Mouse (Mus musculus) testis, adult 2 months (tissue): ENCODE results near the gene Car1.

Source experiments
- CTCF ChIP-seq: fragments of 200-500 bp; IDR thresholded peaks from 2 replicates; pipeline ENCODE4 v1.5.1; 2012; ENCODE audit warnings: low read depth, mild to moderate bottlenecking, inconsistent platforms, low read length, moderate library complexity; ENCODE audit not compliant: control insufficient read depth, insufficient read depth, insufficient replicate concordance
- POLR2A ChIP-seq: fragments of 200-500 bp; IDR thresholded peaks from 2 replicates; pipeline ENCODE4 v1.6.1; 2012; ENCODE audit warnings: low read depth, mild to moderate bottlenecking, inconsistent platforms, low read length, moderate library complexity; ENCODE audit not compliant: control insufficient read depth

DNA sequence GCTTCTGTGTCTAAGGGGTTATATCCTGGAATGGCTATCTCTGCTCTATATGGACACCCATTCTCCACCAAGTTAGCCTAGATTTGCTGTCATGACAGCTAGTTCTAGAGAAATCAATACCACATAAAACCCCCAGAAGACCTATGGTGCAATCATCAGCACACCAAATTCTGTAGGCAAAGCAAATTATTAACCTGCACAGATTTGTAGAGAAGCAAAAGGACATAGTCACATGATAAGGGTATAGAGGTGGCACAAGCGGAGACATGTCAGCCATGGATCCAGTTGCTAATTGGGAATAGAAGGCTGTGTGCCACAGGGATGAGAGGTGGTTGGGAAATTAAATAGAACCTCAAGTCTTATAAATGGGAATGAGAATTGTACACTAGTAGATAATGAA, 30.8 kb upstream of the Car1 start:
- TF ChIP-seq POLR2A = no peak
- TF ChIP-seq CTCF = no peak
